Mouse (Mus musculus) midbrain, embryonic 14.5 days (tissue): ENCODE data around the gene Timm8a1. TPM values are rescaled to one million over a fixed set of nuclear protein-coding genes. Genes with fewer than 3 reads are reported as not detected.

ENCODE experiments used
- ATAC-seq: fragments of 200-750 bp; cut with Nextera tagmentation; 2 replicates; pipeline ENCODE4 v1.8.0; 2017; ENCODE audit warnings: moderate number of reproducible peaks, moderate library complexity; ENCODE audit not compliant: low FRiP score, low TSS enrichment
- DNase-seq: peaks from one replicate; pipeline ENCODE4 v3.0.0-alpha.2; 2015
- H3K27ac ChIP-seq: fragments of 300-500 bp; sonication (generic); replicated peaks from 2 replicates; pipeline ENCODE4 v1.5.1; 2014; ENCODE audit warnings: mild to moderate bottlenecking, low read depth, low read length, moderate library complexity
- H3K27me3 ChIP-seq: fragments of 300-500 bp; sonication (generic); 2 replicates; pipeline ENCODE4 v1.6.1; 2014; ENCODE audit warnings: low read length, control low read depth, mixed read lengths; ENCODE audit not compliant: control insufficient read depth, insufficient read depth
- H3K36me3 ChIP-seq: fragments of 300-500 bp; sonication (generic); 2 replicates; pipeline ENCODE4 v1.6.1; 2014; ENCODE audit warnings: low read length, control low read depth; ENCODE audit not compliant: control insufficient read depth, insufficient read depth
- H3K4me1 ChIP-seq: fragments of 300-500 bp; sonication (generic); 2 replicates; pipeline ENCODE4 v1.6.1; 2014; ENCODE audit warnings: mild to moderate bottlenecking, antibody characterized with exemption, low read length, control low read depth; ENCODE audit not compliant: control insufficient read depth, insufficient read depth
- H3K4me2 ChIP-seq: fragments of 300-500 bp; sonication (generic); 2 replicates; pipeline ENCODE4 v1.6.1; 2014; ENCODE audit warnings: mild to moderate bottlenecking, low read length, moderate library complexity
- H3K4me3 ChIP-seq: fragments of 300-500 bp; sonication (generic); replicated peaks from 2 replicates; pipeline ENCODE4 v1.5.1; 2014; ENCODE audit warnings: low read depth, low read length
- H3K9ac ChIP-seq: fragments of 300-500 bp; sonication (generic); replicated peaks from 2 replicates; pipeline ENCODE4 v1.6.1; 2014; ENCODE audit warnings: mild to moderate bottlenecking, low read length, moderate library complexity
- H3K9me3 ChIP-seq: fragments of 300-500 bp; sonication (generic); 2 replicates; pipeline ENCODE4 v1.6.1; 2016; ENCODE audit warnings: low read length, control low read depth, mixed read lengths; ENCODE audit not compliant: control insufficient read depth
- WGBS: fragments of 180-500 bp; shearing (Covaris S2); extraction: QIAGEN DNeasy Blood & Tissue Kit; methylation state at CpG from one replicate; pipeline ENCODE4 v1.1.7; 2014; 5-methylcytosine and 5-hydroxymethylcytosine counted together
- polyA plus RNA-seq: library from polyadenylated mRNA; unstranded; fragments of >200 nt; fragmentation: Nextera tagmentation; extraction: Ambion mirVana; gene quantifications from 2 replicates; pipeline ENCODE4 v1.2.1, GENCODE M21; 2014

Timm8a1 gene
- polyA plus RNA-seq = 41.4 and 47.1 TPM in 2 replicates

GRCm38 (mm10) chrX:134541145-134541954 lies at the start of gene Timm8a1:
Timm8a1 (minus strand) TSS chrX:134541865.
- Histone ChIP-seq H3K36me3 (no peaks in the 10 kb centered on the region), H3K27me3 (no peaks in the 10 kb centered on the region), H3K4me2 (peak within 1 kb of the TSS; percentile 62), H3K9me3 (no peaks in the 10 kb centered on the region), H3K4me1 (no peaks in the 10 kb centered on the region), H3K4me3 (peak within 1 kb of the TSS; percentile 44), H3K9ac (peak within 1 kb of the TSS; percentile 53), H3K27ac (0 out of 2 replicates have a peak within 1 kb of the TSS, but pooled peaks have one; percentile 20)
- WGBS = 24% methylated on average over 37 of the region's 61 CpGs
- DNase-seq (peak; percentile 71), ATAC-seq (peak; percentile 91)

GRCm38 (mm10) chrX:134589836-134590235 lies 48.2 kb upstream of the Timm8a1 start:
- H3K4me1 ChIP-seq = no peaks in the 10 kb centered on the region
- no peak for ATAC-seq

GRCm38 (mm10) chrX:134588997-134589396 lies 47.3 kb upstream of the Timm8a1 start:
- Histone ChIP-seq H3K9ac (no peak overlapping the region), H3K4me1 (no peaks in the 10 kb centered on the region), H3K4me2 (no peak overlapping the region), H3K9me3 (no peaks in the 10 kb centered on the region), H3K4me3 (no peak overlapping the region), H3K27me3 (no peaks in the 10 kb centered on the region), H3K27ac (no peak overlapping the region), H3K36me3 (peaks cover 13% of the 10 kb centered on the region; the same call in 1 of the 2 replicates)
- no peak for ATAC-seq
- WGBS = 88% methylated on average over 3 of the region's 3 CpGs
- DNase-seq = no peak

More at GRCm38 (mm10) chrX:134589836-134590235, 48.2 kb upstream of the Timm8a1 start:
- no peak for DNase-seq
- Histone ChIP-seq H3K27ac (no peak overlapping the region), H3K27me3 (no peaks in the 10 kb centered on the region), H3K4me3 (no peak overlapping the region), H3K9ac (no peak overlapping the region), H3K36me3 (peaks cover 13% of the 10 kb centered on the region; the same call in 1 of the 2 replicates), H3K9me3 (no peaks in the 10 kb centered on the region), H3K4me2 (no peak overlapping the region)
- 73% methylated on average over 5 of the region's 5 CpGs for WGBS

GRCm38 (mm10) chrX:134588261-134588660 lies 46.6 kb upstream of the Timm8a1 start:
- Histone ChIP-seq H3K36me3 (peaks cover 13% of the 10 kb centered on the region; the same call in 1 of the 2 replicates), H3K4me2 (no peak overlapping the region), H3K27me3 (no peaks in the 10 kb centered on the region), H3K27ac (no peak overlapping the region), H3K4me1 (no peaks in the 10 kb centered on the region), H3K4me3 (no peak overlapping the region), H3K9ac (no peak overlapping the region), H3K9me3 (no peaks in the 10 kb centered on the region)
- 90% methylated on average over 4 of the region's 4 CpGs for WGBS
- ATAC-seq (no peak), DNase-seq (no peak)

- Histone ChIP-seq H3K9ac (peak overlapping the region; percentile 57; the same call in 1 of the 2 replicates), H3K9me3 (no peaks in the 10 kb centered on the region), H3K27ac (no peak overlapping the region), H3K4me1 (no peaks in the 10 kb centered on the region), H3K4me3 (peak overlapping the region; percentile 46), H3K27me3 (no peaks in the 10 kb centered on the region), H3K4me2 (peak overlapping the region; percentile 62), H3K36me3 (peaks cover 13% of the 10 kb centered on the region; the same call in 1 of the 2 replicates)
- DNase-seq (no peak), ATAC-seq (no peak)
- 38% methylated on average over 8 of the region's 8 CpGs for WGBS
Measured at GRCm38 (mm10) chrX:134586447-134586846, 44.8 kb upstream of the Timm8a1 start.

GRCm38 (mm10) chrX:134585103-134586002 lies 43.7 kb upstream of the Timm8a1 start, which contains the start of gene Rpl36a:
Rpl36a (plus strand) TSS chrX:134585654.
- Histone ChIP-seq H3K4me3 (peak within 1 kb of the TSS; percentile 46), H3K4me2 (peak within 1 kb of the TSS; percentile 62), H3K27me3 (no peaks in the 10 kb centered on the region), H3K9me3 (no peaks in the 10 kb centered on the region), H3K27ac (peak within 1 kb of the TSS; percentile 86), H3K36me3 (peaks cover 12% of the 10 kb centered on the region; the same call in 1 of the 2 replicates), H3K4me1 (no peaks in the 10 kb centered on the region), H3K9ac (peak within 1 kb of the TSS; percentile 57)
- ATAC-seq = peak; percentile 96
- peak; percentile 93 for DNase-seq
- WGBS = 25% methylated on average over 45 of the region's 45 CpGs

GRCm38 (mm10) chrX:134582888-134583669 lies 41.4 kb upstream of the Timm8a1 start, which contains the start of gene Btk:
Btk (minus strand) TSS chrX:134583570.
- WGBS = 82% methylated on average over 11 of the region's 11 CpGs
- ATAC-seq = no peak
- H3K4me1 ChIP-seq = no peaks in the 10 kb centered on the region
- no peaks in the 10 kb centered on the region for H3K27me3 ChIP-seq
- no peak within 1 kb of the TSS for H3K9ac ChIP-seq
- no peak for DNase-seq
- peaks cover 5% of the 10 kb centered on the region; the same call in 1 of the 2 replicates for H3K36me3 ChIP-seq
- H3K9me3 ChIP-seq = no peaks in the 10 kb centered on the region
- no peak within 1 kb of the TSS for H3K27ac ChIP-seq
- H3K4me2 ChIP-seq = no peak within 1 kb of the TSS
- H3K4me3 ChIP-seq = no peak within 1 kb of the TSS

- no peak for ATAC-seq
- WGBS = 81% methylated on average over 11 of the region's 11 CpGs
- Histone ChIP-seq H3K36me3 (no peaks in the 10 kb centered on the region), H3K27me3 (no peaks in the 10 kb centered on the region), H3K4me3 (no peak overlapping the region), H3K9ac (no peak overlapping the region), H3K4me1 (no peaks in the 10 kb centered on the region), H3K4me2 (no peak overlapping the region), H3K27ac (no peak overlapping the region), H3K9me3 (no peaks in the 10 kb centered on the region)
- DNase-seq = no peak
Measured at GRCm38 (mm10) chrX:134582270-134582669, 40.6 kb upstream of the Timm8a1 start.
